Mouse (Mus musculus) ES-E14 (cell line): ENCODE measurements around the gene Gm20715. TPM values are rescaled to one million over a fixed set of nuclear protein-coding genes. Genes with fewer than 3 reads are reported as not detected.
"Not testable (repeated sequence)": the region's sequence is repeated elsewhere in the genome, so short reads cannot be mapped to it uniquely, and the experiment has no call there.

Source experiments
- DNase-seq: peaks from one replicate; pipeline ENCODE4 v3.0.0-alpha.2; 2013; ENCODE audit warnings: low read depth, low spot score
- H3K27ac ChIP-seq: 2 replicates; pipeline ENCODE4 v1.5.1; 2012; ENCODE audit warnings: low read depth, mild to moderate bottlenecking, low read length, moderate library complexity, mixed read lengths; ENCODE audit not compliant: poor library complexity, insufficient read depth, severe bottlenecking
- H3K36me3 ChIP-seq: 2 replicates; pipeline ENCODE4 v1.6.1; 2012; ENCODE audit warnings: mild to moderate bottlenecking, low read length, moderate library complexity, mixed read lengths; ENCODE audit not compliant: control insufficient read depth, poor library complexity, insufficient read depth, severe bottlenecking
- H3K4me1 ChIP-seq, 2 experiments: fragments of 150-350 bp in 1 of 2; sonication (generic) in 1 of 2; 2 replicates each; pipeline ENCODE4 v1.6.1; 2012; ENCODE audit warnings: low read length in 2 of 2, mild to moderate bottlenecking in 1 of 2, mixed read lengths in 1 of 2; ENCODE audit not compliant: control insufficient read depth in 2 of 2, insufficient read depth in 2 of 2, poor library complexity in 1 of 2
- H3K4me3 ChIP-seq, 2 experiments: fragments of 150-350 bp in 1 of 2; sonication (generic) in 1 of 2; 2 replicates each; pipeline ENCODE4 v1.5.1; 2012; ENCODE audit warnings: low read length in 2 of 2, low read depth in 1 of 2, mild to moderate bottlenecking in 1 of 2, mixed read lengths in 1 of 2; ENCODE audit not compliant: insufficient read depth in 1 of 2, poor library complexity in 1 of 2, severe bottlenecking in 1 of 2
- H3K9ac ChIP-seq: 2 replicates; pipeline ENCODE4 v1.6.1; 2012; ENCODE audit warnings: low read depth, mild to moderate bottlenecking, low read length, mixed read lengths; ENCODE audit not compliant: poor library complexity, insufficient read depth, severe bottlenecking
- H3K9me3 ChIP-seq: fragments of 150-350 bp; sonication (generic); 2 replicates; pipeline ENCODE4 v1.6.1; 2012; ENCODE audit warnings: low read depth, mild to moderate bottlenecking, low read length; ENCODE audit not compliant: control insufficient read depth, insufficient read depth
- CHD2 ChIP-seq: IDR thresholded peaks from 2 replicates; pipeline ENCODE4 v1.6.1; 2014; ENCODE audit warnings: mild to moderate bottlenecking, low read depth, low read length, inconsistent platforms
- HCFC1 ChIP-seq: IDR thresholded peaks from 2 replicates; pipeline ENCODE4 v1.6.1; 2012; ENCODE audit warnings: low read length, inconsistent platforms, borderline replicate concordance; ENCODE audit not compliant: insufficient read depth
- MAFK ChIP-seq: IDR thresholded peaks from 2 replicates; pipeline ENCODE4 v1.6.1; 2014; ENCODE audit warnings: mild to moderate bottlenecking, low read depth, low read length, inconsistent platforms; ENCODE audit not compliant: insufficient read depth
- ZC3H11A ChIP-seq: IDR thresholded peaks from 2 replicates; pipeline ENCODE4 v1.6.1; 2012; ENCODE audit warnings: low read depth, mild to moderate bottlenecking, inconsistent platforms, low read length, borderline replicate concordance
- ZNF384 ChIP-seq: IDR thresholded peaks from 2 replicates; pipeline ENCODE4 v1.6.1; 2012; ENCODE audit warnings: low read depth, low read length, inconsistent platforms
- in situ Hi-C, 2 experiments: fragments of 600-800 bp; cut with MboI; formaldehyde crosslinking; loops; one replicate each; pipeline ENCODE4 v1.15.1; 2025; ENCODE audit warnings: low sequenced_read_pairs in 2 of 2, inconsistent platforms in 1 of 2; ENCODE audit not compliant: unreplicated experiment in 2 of 2
- total RNA-seq: library from RNA; depleted of rRNA; stranded (reverse); fragments of 300-350 nt; gene quantifications from 2 replicates; pipeline ENCODE4 v1.2.3, GENCODE M21; 2012

Gene Gm20715
- total RNA-seq, 1 experiment, result 0.09 TPM

DNA sequence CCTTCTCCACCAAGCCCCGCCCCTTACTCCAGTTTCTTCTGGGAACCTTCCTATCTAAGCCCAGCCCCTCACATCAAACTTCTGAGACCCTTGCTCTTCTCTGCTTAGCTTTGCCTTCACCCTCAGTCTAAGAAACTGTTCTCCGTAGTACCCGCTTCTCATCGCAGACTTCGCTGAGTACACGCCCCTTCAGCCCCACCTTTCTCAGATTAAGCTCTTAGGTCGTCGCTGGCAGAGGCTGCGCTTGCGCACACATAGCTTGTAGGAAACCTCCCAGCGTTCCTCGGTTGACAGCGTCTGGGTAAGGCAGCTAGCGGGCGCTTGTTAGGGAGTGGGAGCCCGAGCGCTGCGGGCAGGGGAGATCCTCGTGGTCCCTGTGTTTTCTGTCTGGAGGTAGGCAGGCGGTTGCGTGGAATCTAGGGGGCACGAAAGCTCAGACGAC is 47.0 kb upstream of the Gm20715 start, which contains the start of gene Zfp78:
TSS of gene Zfp78 (plus strand) at position 234 of the 442 bp plus-strand sequence.
- Histone ChIP-seq H3K9ac (peak within 1 kb of the TSS; percentile 88), H3K36me3 (no peaks in the 10 kb centered on the region), H3K4me1 (peaks cover 2 to 6% of the 10 kb centered on the region in 2 experiments; a peak in 2 of 4 replicates), H3K4me3 (peak within 1 kb of the TSS; percentile 83 to 100), H3K9me3 (no peaks in the 10 kb centered on the region), H3K27ac (peak within 1 kb of the TSS; percentile 68)
- TF ChIP-seq HCFC1 (peak; percentile 46; the same call in 1 of the 2 replicates), CHD2 (no peak)
- DNase-seq, result no peak
- in situ Hi-C loops, result no loop called here

DNA sequence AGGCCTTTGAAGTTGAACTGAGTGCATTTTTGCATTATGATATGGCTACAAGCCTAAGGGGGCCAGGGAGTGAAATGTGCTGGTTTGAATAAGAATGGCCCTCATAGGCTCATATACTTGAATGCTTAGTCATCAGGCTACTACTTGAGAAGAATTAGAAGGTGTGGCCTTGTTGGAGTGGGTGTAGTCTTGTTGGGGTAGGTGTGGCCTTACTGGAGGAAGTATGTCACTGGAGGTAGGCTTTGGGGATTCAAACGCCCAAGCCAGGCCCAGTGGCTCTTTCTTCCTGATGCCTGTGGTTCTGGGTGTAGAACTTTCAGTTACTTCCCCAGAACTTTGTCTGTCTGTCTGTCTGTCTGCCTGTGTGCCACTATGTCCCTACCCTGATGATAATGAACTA is 45.3 kb upstream of the Gm20715 start:
- TF ChIP-seq ZC3H11A (no peak), MAFK (peak; percentile 68; the same call in 1 of the 2 replicates), CHD2 (no peak)
- Histone ChIP-seq H3K4me3 (no peak overlapping the region), H3K9ac (no peak overlapping the region), H3K27ac (no peak overlapping the region), H3K4me1 (peaks cover 2 to 9% of the 10 kb centered on the region in 2 experiments; a peak in 2 of 4 replicates), H3K9me3 (no peaks in the 10 kb centered on the region), H3K36me3 (no peaks in the 10 kb centered on the region)
- no peak for DNase-seq
- in situ Hi-C loops, result no loop called here

DNA sequence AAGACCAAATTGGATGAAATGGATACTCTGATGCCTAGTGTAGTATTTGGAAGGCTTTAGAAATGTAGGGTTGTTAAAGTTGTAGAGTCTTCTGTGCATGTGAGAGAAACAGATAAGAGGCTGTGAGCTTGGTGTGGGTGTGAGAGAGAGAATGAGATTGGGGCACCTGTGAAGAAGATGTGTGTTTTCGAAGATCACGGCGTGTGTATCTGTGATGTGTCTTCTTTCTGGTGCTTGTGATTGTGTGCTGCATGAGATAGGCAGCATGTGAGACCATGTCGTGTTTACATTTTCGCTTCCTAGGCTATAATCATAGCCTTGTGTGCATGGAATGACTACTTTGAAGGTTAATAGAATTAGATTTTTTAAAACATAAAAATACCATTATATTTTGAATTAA is 42.9 kb upstream of the Gm20715 start:
- Histone ChIP-seq H3K4me1 (peaks cover 2 to 6% of the 10 kb centered on the region in 2 experiments; a peak in 2 of 4 replicates), H3K9ac (no peak overlapping the region), H3K27ac (no peak overlapping the region), H3K36me3 (no peaks in the 10 kb centered on the region), H3K4me3 (no peak overlapping the region), H3K9me3 (no peaks in the 10 kb centered on the region)
- no peak for TF ChIP-seq CHD2
- no peak for TF ChIP-seq HCFC1
- TF ChIP-seq MAFK, result no peak
- no peak for TF ChIP-seq ZC3H11A
- no peak for TF ChIP-seq ZNF384
- no peak for DNase-seq
- in situ Hi-C loops, result no loop called here

DNA sequence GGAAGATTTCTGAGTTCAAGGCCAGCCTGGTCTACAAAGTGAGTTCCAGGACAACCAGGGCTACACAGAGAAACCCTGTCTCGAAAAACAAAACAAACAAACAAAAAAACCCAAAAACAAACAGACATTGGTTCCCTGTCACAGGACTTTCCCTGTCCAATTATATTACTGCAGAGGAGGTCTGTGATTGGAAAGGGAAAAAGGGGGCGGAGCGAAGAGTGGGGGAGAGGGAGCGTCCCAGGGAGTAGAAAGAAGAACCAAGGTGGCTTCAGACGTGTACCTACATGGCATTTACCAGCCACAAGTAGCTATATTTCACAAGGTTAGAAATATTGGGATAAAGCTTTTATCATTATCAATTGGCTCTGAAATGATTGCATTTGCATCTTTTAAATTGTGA is 41.9 kb upstream of the Gm20715 start:
- H3K27ac ChIP-seq, H3K4me1 ChIP-seq, in situ Hi-C loops, H3K36me3 ChIP-seq, H3K9ac ChIP-seq, H3K9me3 ChIP-seq, DNase-seq, H3K4me3 ChIP-seq: not testable (repeated sequence)

DNA sequence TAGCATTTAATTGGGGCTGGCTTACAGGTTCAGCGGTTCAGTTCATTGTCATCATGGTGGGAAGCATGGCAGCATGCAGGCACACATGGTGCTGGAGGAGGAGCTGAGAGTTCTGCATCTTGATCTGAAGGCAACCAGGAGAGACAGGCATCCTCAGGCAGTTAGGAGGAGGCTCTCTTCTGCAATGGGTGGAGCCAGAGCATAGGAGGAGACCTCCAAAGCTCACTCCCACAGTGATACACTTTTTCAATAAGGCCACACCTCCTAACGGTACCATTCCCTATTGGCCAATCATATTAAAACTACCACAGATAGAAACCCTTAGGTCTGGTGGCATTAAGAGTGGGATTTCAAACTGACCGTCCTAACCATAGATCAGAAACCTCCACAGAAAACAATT is 40.6 kb upstream of the Gm20715 start:
- in situ Hi-C loops, result no loop called here
- no peak overlapping the region for H3K27ac ChIP-seq
- no peaks in the 10 kb centered on the region for H3K9me3 ChIP-seq
- H3K4me3 ChIP-seq, result no peak overlapping the region
- H3K4me1 ChIP-seq, result peaks cover 2 to 7% of the 10 kb centered on the region in 2 experiments; a peak in 2 of 4 replicates
- H3K9ac ChIP-seq, result no peak overlapping the region
- H3K36me3 ChIP-seq, result no peaks in the 10 kb centered on the region
- no peak for DNase-seq
- TF ChIP-seq MAFK, result no peak
- TF ChIP-seq CHD2, result no peak
- TF ChIP-seq HCFC1, result no peak
- no peak for TF ChIP-seq ZC3H11A
- no peak for TF ChIP-seq ZNF384
